Mouse (Mus musculus) adrenal gland, postnatal 14 days (tissue): ENCODE data around the gene Adamts2. TPM values are rescaled to one million over a fixed set of nuclear protein-coding genes. Genes with fewer than 3 reads are reported as not detected.

Experiments used
- DNase-seq: peaks from one replicate; pipeline ENCODE4 v3.0.0; 2021; ENCODE audit warnings: mixed read lengths
- total RNA-seq: library from RNA; stranded (reverse); gene quantifications from 2 replicates; pipeline ENCODE4 v1.2.3, GENCODE M21; 2021

Adamts2 gene
- total RNA-seq, 1 experiment from 2014 or later = 14.2 TPM

- DNase-seq = peak; percentile 30
Observed at GRCm38 (mm10) chr11:50848520-50849137, 246.7 kb downstream of the Adamts2 start.

GRCm38 (mm10) chr11:50849310-50849709 lies 247.4 kb downstream of the Adamts2 start:
- no peak for DNase-seq

GRCm38 (mm10) chr11:50850177-50850735 lies 248.4 kb downstream of the Adamts2 start, which contains the start of gene Grm6:
TSS of gene Grm6 (plus strand) at chr11:50850685.
- DNase-seq = no peak

- DNase-seq = peak; percentile 25
Observed at GRCm38 (mm10) chr11:50850989-50851601, 249.2 kb downstream of the Adamts2 start.

Other genes starting within 250 kb of the Adamts2 start
- not detected in 2 replicates for gene Cby3, start 247.6 kb upstream of the Adamts2 start, total RNA-seq
- 269 and 317 TPM in 2 replicates for gene Hnrnph1, start 225.1 kb upstream of the Adamts2 start, total RNA-seq
- 27.1 and 29.5 TPM in 2 replicates for gene Rufy1, start 171.0 kb upstream of the Adamts2 start, total RNA-seq
- 5.2 and 9.8 TPM in 2 replicates for gene Zfp354c, start 225.6 kb downstream of the Adamts2 start, total RNA-seq
- gene Zfp879, start 239.5 kb downstream of the Adamts2 start, total RNA-seq = 0.79 and 0.82 TPM in 2 replicates
- 0.07 and 1.1 TPM in 2 replicates for gene Grm6, start 248.6 kb downstream of the Adamts2 start, total RNA-seq